Mouse (Mus musculus) cerebellum, postnatal 4 days (tissue): ENCODE measurements around the gene Prdm1.

Experiments used
- DNase-seq, 2 experiments: peaks; one replicate each; pipeline ENCODE4 v3.0.0; 2022; ENCODE audit warnings: low spot score in 2 of 2, mixed read lengths in 1 of 2

Gene Prdm1

GRCm38 (mm10) chr10:44492815-44493525, 35.3 kb downstream of the Prdm1 start:
- DNase-seq, result peak in 1 of 2 experiments; percentile 4

GRCm38 (mm10) chr10:44490899-44491422, 37.3 kb downstream of the Prdm1 start:
- DNase-seq, result no peak

GRCm38 (mm10) chr10:44487132-44487531, 41.2 kb downstream of the Prdm1 start:
- DNase-seq, result no peak

GRCm38 (mm10) chr10:44484077-44484476, 44.2 kb downstream of the Prdm1 start:
- DNase-seq, result no peak

GRCm38 (mm10) chr10:44483116-44483515, 45.2 kb downstream of the Prdm1 start:
- DNase-seq, result no peak

GRCm38 (mm10) chr10:44481379-44481778, 46.9 kb downstream of the Prdm1 start:
- no peak for DNase-seq

GRCm38 (mm10) chr10:44479286-44479685, 49.0 kb downstream of the Prdm1 start:
- no peak for DNase-seq

- no peak for DNase-seq
Measured at GRCm38 (mm10) chr10:44478091-44478490, 50.2 kb downstream of the Prdm1 start.

GRCm38 (mm10) chr10:44477240-44477639, 51.1 kb downstream of the Prdm1 start:
- DNase-seq, result no peak

GRCm38 (mm10) chr10:44476523-44476922, 51.8 kb downstream of the Prdm1 start:
- DNase-seq, result no peak

- no peak for DNase-seq
Measured at GRCm38 (mm10) chr10:44475376-44475775, 52.9 kb downstream of the Prdm1 start.

GRCm38 (mm10) chr10:44474256-44474655, 54.0 kb downstream of the Prdm1 start:
- DNase-seq, result no peak

- no peak for DNase-seq
Measured at GRCm38 (mm10) chr10:44465618-44466017, 62.7 kb downstream of the Prdm1 start.

- no peak for DNase-seq
Measured at GRCm38 (mm10) chr10:44464563-44464962, 63.7 kb downstream of the Prdm1 start.

GRCm38 (mm10) chr10:44463856-44464255, 64.4 kb downstream of the Prdm1 start:
- DNase-seq, result no peak

GRCm38 (mm10) chr10:44462351-44462750, 66.0 kb downstream of the Prdm1 start:
- DNase-seq, result no peak

GRCm38 (mm10) chr10:44461063-44461462, 67.2 kb downstream of the Prdm1 start:
- DNase-seq, result no peak

- DNase-seq, result peak; percentile 53 to 64
Measured at GRCm38 (mm10) chr10:44460095-44460810, 68.0 kb downstream of the Prdm1 start.

GRCm38 (mm10) chr10:44459321-44460000, 68.8 kb downstream of the Prdm1 start:
- DNase-seq, result no peak

GRCm38 (mm10) chr10:44458534-44459315, 69.6 kb downstream of the Prdm1 start:
- DNase-seq, result peak; percentile 24 to 61

- no peak for DNase-seq
Measured at GRCm38 (mm10) chr10:44457791-44458533, 70.3 kb downstream of the Prdm1 start.
